Mouse (Mus musculus) intestine, embryonic 15.5 days (tissue): ENCODE measurements around the gene Spns3. TPM values are rescaled to one million over a fixed set of nuclear protein-coding genes. Genes with fewer than 3 reads are reported as not detected.
"Not testable (repeated sequence)": the region's sequence is repeated elsewhere in the genome, so short reads cannot be mapped to it uniquely, and the experiment has no call there.

Source experiments
- ATAC-seq: fragments of 200-750 bp; cut with Nextera tagmentation; 2 replicates; pipeline ENCODE4 v1.8.0; 2017; ENCODE audit warnings: moderate TSS enrichment, moderate library complexity
- H3K27ac ChIP-seq: fragments of 300-500 bp; sonication (generic); 2 replicates; pipeline ENCODE4 v1.5.1; 2015; ENCODE audit warnings: mild to moderate bottlenecking, inconsistent platforms
- H3K27me3 ChIP-seq: fragments of 300-500 bp; sonication (generic); replicated peaks from 2 replicates; pipeline ENCODE4 v1.6.1; 2015; ENCODE audit warnings: inconsistent platforms
- H3K36me3 ChIP-seq: fragments of 300-500 bp; sonication (generic); 2 replicates; pipeline ENCODE4 v1.6.1; 2015; ENCODE audit warnings: inconsistent platforms
- H3K4me1 ChIP-seq: fragments of 300-500 bp; sonication (generic); replicated peaks from 2 replicates; pipeline ENCODE4 v1.6.1; 2015; ENCODE audit warnings: inconsistent platforms
- H3K4me2 ChIP-seq: fragments of 300-500 bp; sonication (generic); replicated peaks from 2 replicates; pipeline ENCODE4 v1.6.1; 2015; ENCODE audit warnings: mild to moderate bottlenecking, inconsistent platforms
- H3K4me3 ChIP-seq: fragments of 300-500 bp; sonication (generic); replicated peaks from 2 replicates; pipeline ENCODE4 v1.5.1; 2015; ENCODE audit warnings: inconsistent platforms
- H3K9ac ChIP-seq: fragments of 300-500 bp; sonication (generic); 2 replicates; pipeline ENCODE4 v1.6.1; 2015; ENCODE audit warnings: inconsistent platforms
- H3K9me3 ChIP-seq: fragments of 300-500 bp; sonication (generic); 2 replicates; pipeline ENCODE4 v1.6.1; 2016; ENCODE audit warnings: inconsistent platforms
- WGBS: fragments of 180-500 bp; shearing (Covaris S2); methylation state at CpG from one replicate; pipeline ENCODE4 v1.1.7; 2015; 5-methylcytosine and 5-hydroxymethylcytosine counted together
- polyA plus RNA-seq: library from polyadenylated mRNA; unstranded; fragments of >200 nt; fragmentation: Nextera tagmentation; extraction: Ambion mirVana; gene quantifications from 2 replicates; pipeline ENCODE4 v1.2.1, GENCODE M21; 2015

The Spns3 gene
- polyA plus RNA-seq, 1 experiment from 2014 or later, result 1.2 TPM

- Histone ChIP-seq H3K27ac (no peak overlapping the region), H3K4me1 (no peaks in the 10 kb centered on the region), H3K4me3 (no peak overlapping the region), H3K4me2 (no peak overlapping the region), H3K27me3 (no peaks in the 10 kb centered on the region), H3K9me3 (no peaks in the 10 kb centered on the region), H3K36me3 (no peaks in the 10 kb centered on the region), H3K9ac (no peak overlapping the region)
- WGBS, result 70% methylated on average over 3 of the region's 3 CpGs
- no peak for ATAC-seq
Measured at GRCm38 (mm10) chr11:72547181-72547580, 3.1 kb downstream of the Spns3 start.

- Histone ChIP-seq H3K9ac (no peak overlapping the region), H3K36me3 (no peaks in the 10 kb centered on the region), H3K4me1 (no peaks in the 10 kb centered on the region), H3K27ac (no peak overlapping the region), H3K9me3 (no peaks in the 10 kb centered on the region), H3K4me3 (no peak overlapping the region), H3K27me3 (no peaks in the 10 kb centered on the region), H3K4me2 (no peak overlapping the region)
- no peak for ATAC-seq
- 63% methylated on average over 7 of the region's 7 CpGs for WGBS
Measured at GRCm38 (mm10) chr11:72544716-72545115, 5.6 kb downstream of the Spns3 start.

GRCm38 (mm10) chr11:72543692-72544091, 6.6 kb downstream of the Spns3 start:
- not testable (repeated sequence) for H3K9me3 ChIP-seq, H3K27me3 ChIP-seq, H3K36me3 ChIP-seq, ATAC-seq, H3K4me1 ChIP-seq, H3K9ac ChIP-seq, H3K27ac ChIP-seq, H3K4me3 ChIP-seq, H3K4me2 ChIP-seq
- 92% methylated on average over 1 of the region's 1 CpGs for WGBS

GRCm38 (mm10) chr11:72542586-72542985, 7.7 kb downstream of the Spns3 start:
- Histone ChIP-seq H3K36me3 (no peaks in the 10 kb centered on the region), H3K9me3 (no peaks in the 10 kb centered on the region), H3K4me3 (no peak overlapping the region), H3K9ac (no peak overlapping the region), H3K27me3 (no peaks in the 10 kb centered on the region), H3K27ac (no peak overlapping the region), H3K4me1 (0 out of 2 replicates have a peak, but pooled peaks cover 6% of the 10 kb centered on the region), H3K4me2 (no peak overlapping the region)
- 62% methylated on average over 1 of the region's 1 CpGs for WGBS
- ATAC-seq, result no peak

- no peaks in the 10 kb centered on the region for H3K27me3 ChIP-seq
- 0 out of 2 replicates have a peak, but pooled peaks cover 6% of the 10 kb centered on the region for H3K4me1 ChIP-seq
- no peak overlapping the region for H3K27ac ChIP-seq
- H3K36me3 ChIP-seq, result no peaks in the 10 kb centered on the region
- 66% methylated on average over 10 of the region's 10 CpGs for WGBS
- no peak overlapping the region for H3K9ac ChIP-seq
- no peaks in the 10 kb centered on the region for H3K9me3 ChIP-seq
- H3K4me2 ChIP-seq, result no peak overlapping the region
- ATAC-seq, result no peak
- no peak overlapping the region for H3K4me3 ChIP-seq
Measured at GRCm38 (mm10) chr11:72541928-72542327, 8.4 kb downstream of the Spns3 start.

- Histone ChIP-seq H3K4me1 (0 out of 2 replicates have a peak, but pooled peaks cover 6% of the 10 kb centered on the region), H3K9ac (no peak overlapping the region), H3K4me3 (no peak overlapping the region), H3K27me3 (no peaks in the 10 kb centered on the region), H3K36me3 (no peaks in the 10 kb centered on the region), H3K9me3 (no peaks in the 10 kb centered on the region), H3K27ac (no peak overlapping the region), H3K4me2 (no peak overlapping the region)
- no peak for ATAC-seq
- WGBS, result 86% methylated on average over 6 of the region's 6 CpGs
Measured at GRCm38 (mm10) chr11:72540437-72540836, 9.9 kb downstream of the Spns3 start.

- no peak; the same call in 1 of the 2 replicates for ATAC-seq
- H3K4me3 ChIP-seq, result no peak overlapping the region
- no peaks in the 10 kb centered on the region for H3K36me3 ChIP-seq
- H3K4me2 ChIP-seq, result no peak overlapping the region
- H3K27me3 ChIP-seq, result no peaks in the 10 kb centered on the region
- no peak overlapping the region for H3K9ac ChIP-seq
- WGBS, result 86% methylated on average over 7 of the region's 7 CpGs
- H3K4me1 ChIP-seq, result 0 out of 2 replicates have a peak, but pooled peaks cover 6% of the 10 kb centered on the region
- no peak overlapping the region for H3K27ac ChIP-seq
- H3K9me3 ChIP-seq, result no peaks in the 10 kb centered on the region
Measured at GRCm38 (mm10) chr11:72538811-72539210, 11.5 kb downstream of the Spns3 start.

- 56% methylated on average over 8 of the region's 8 CpGs for WGBS
- ATAC-seq, result peak; percentile 50
- H3K9ac ChIP-seq, result no peak overlapping the region
- H3K4me3 ChIP-seq, result no peak overlapping the region
- no peak overlapping the region for H3K27ac ChIP-seq
- no peaks in the 10 kb centered on the region for H3K36me3 ChIP-seq
- H3K4me1 ChIP-seq, result 0 out of 2 replicates have a peak, but pooled peaks cover 6% of the 10 kb centered on the region
- no peaks in the 10 kb centered on the region for H3K9me3 ChIP-seq
- no peaks in the 10 kb centered on the region for H3K27me3 ChIP-seq
- no peak overlapping the region for H3K4me2 ChIP-seq
Measured at GRCm38 (mm10) chr11:72538037-72538755, 12.1 kb downstream of the Spns3 start.

GRCm38 (mm10) chr11:72537503-72537902, 12.8 kb downstream of the Spns3 start:
- Histone ChIP-seq H3K4me1 (0 out of 2 replicates have a peak, but pooled peaks cover 6% of the 10 kb centered on the region), H3K4me3 (no peak overlapping the region), H3K27ac (no peak overlapping the region), H3K4me2 (no peak overlapping the region), H3K36me3 (no peaks in the 10 kb centered on the region), H3K9ac (no peak overlapping the region), H3K27me3 (no peaks in the 10 kb centered on the region), H3K9me3 (no peaks in the 10 kb centered on the region)
- WGBS, result 90% methylated on average over 2 of the region's 2 CpGs
- no peak for ATAC-seq

GRCm38 (mm10) chr11:72535519-72535918, 14.8 kb downstream of the Spns3 start:
- Histone ChIP-seq H3K4me2 (no peak overlapping the region), H3K27me3 (no peaks in the 10 kb centered on the region), H3K4me3 (no peak overlapping the region), H3K27ac (no peak overlapping the region), H3K9me3 (no peaks in the 10 kb centered on the region), H3K4me1 (0 out of 2 replicates have a peak, but pooled peaks cover 6% of the 10 kb centered on the region), H3K36me3 (no peaks in the 10 kb centered on the region), H3K9ac (no peak overlapping the region)
- no peak for ATAC-seq
- WGBS, result 86% methylated on average over 3 of the region's 3 CpGs

- Histone ChIP-seq H3K27ac (no peak overlapping the region), H3K4me2 (no peak overlapping the region), H3K27me3 (no peaks in the 10 kb centered on the region), H3K4me3 (no peak overlapping the region), H3K36me3 (no peaks in the 10 kb centered on the region), H3K4me1 (no peaks in the 10 kb centered on the region), H3K9me3 (no peaks in the 10 kb centered on the region), H3K9ac (no peak overlapping the region)
- 74% methylated on average over 3 of the region's 3 CpGs for WGBS
- ATAC-seq, result no peak
Measured at GRCm38 (mm10) chr11:72532890-72533289, 17.4 kb downstream of the Spns3 start.

- Histone ChIP-seq H3K4me1 (no peaks in the 10 kb centered on the region), H3K9me3 (no peaks in the 10 kb centered on the region)
- 61% methylated on average over 1 of the region's 1 CpGs for WGBS
Measured at GRCm38 (mm10) chr11:72531632-72532031, 18.7 kb downstream of the Spns3 start.

GRCm38 (mm10) chr11:72531144-72531543, 19.2 kb downstream of the Spns3 start:
- Histone ChIP-seq H3K27me3 (no peaks in the 10 kb centered on the region), H3K9me3 (no peaks in the 10 kb centered on the region), H3K4me1 (no peaks in the 10 kb centered on the region), H3K36me3 (no peaks in the 10 kb centered on the region), H3K4me2 (no peak overlapping the region), H3K27ac (no peak overlapping the region), H3K4me3 (no peak overlapping the region), H3K9ac (no peak overlapping the region)
- WGBS, result 72% methylated on average over 5 of the region's 5 CpGs
- ATAC-seq, result no peak

More at GRCm38 (mm10) chr11:72531632-72532031, 18.7 kb downstream of the Spns3 start:
- ATAC-seq, result no peak
- H3K4me3 ChIP-seq, result no peak overlapping the region
- H3K27ac ChIP-seq, result no peak overlapping the region
- no peaks in the 10 kb centered on the region for H3K36me3 ChIP-seq
- H3K4me2 ChIP-seq, result no peak overlapping the region
- H3K9ac ChIP-seq, result no peak overlapping the region
- H3K27me3 ChIP-seq, result no peaks in the 10 kb centered on the region
